Mouse (Mus musculus): ENCODE measurements around the gene Tceal3.
"Not testable (repeated sequence)": the region's sequence is repeated elsewhere in the genome, so short reads cannot be mapped to it uniquely, and the experiment has no call there.

Gene Tceal3

DNA sequence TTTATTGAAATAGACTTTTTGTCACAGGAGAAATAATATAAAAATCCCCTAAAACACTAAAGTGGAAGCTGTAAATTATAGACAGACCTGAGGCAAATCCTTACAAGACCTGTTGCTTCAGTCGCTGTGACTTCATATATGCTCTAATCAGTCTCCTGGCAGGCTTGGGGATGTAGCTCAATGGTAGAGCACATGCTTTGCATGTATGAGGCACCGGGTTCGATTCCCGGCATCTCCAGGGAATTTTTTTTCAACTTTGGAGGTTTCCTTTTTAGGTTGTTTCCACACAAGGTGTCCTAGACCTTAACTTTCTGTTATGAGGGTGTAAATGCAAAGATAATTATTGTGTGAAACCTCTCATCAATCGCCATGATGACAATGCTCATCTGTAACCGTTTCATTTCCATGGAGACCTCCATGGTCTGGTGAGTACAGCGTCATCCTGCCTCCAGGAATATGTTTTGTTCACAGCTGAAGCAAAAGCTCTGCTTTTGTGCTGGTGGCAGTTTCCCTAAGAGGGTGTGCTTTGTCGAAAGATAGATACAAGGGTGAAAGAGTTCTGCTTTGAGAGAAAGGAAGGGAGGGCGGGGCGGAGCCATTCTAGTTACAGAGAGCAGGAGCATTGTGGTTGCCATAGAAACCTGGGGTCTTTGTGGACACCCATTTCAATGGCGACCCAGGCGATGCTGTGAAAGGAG, at the start of gene Tceal3:
TSS of gene Tceal3 (plus strand) at position 644 of the 698 bp plus-strand sequence.
- DNase-seq, result peak; percentile 53 to 69

DNA sequence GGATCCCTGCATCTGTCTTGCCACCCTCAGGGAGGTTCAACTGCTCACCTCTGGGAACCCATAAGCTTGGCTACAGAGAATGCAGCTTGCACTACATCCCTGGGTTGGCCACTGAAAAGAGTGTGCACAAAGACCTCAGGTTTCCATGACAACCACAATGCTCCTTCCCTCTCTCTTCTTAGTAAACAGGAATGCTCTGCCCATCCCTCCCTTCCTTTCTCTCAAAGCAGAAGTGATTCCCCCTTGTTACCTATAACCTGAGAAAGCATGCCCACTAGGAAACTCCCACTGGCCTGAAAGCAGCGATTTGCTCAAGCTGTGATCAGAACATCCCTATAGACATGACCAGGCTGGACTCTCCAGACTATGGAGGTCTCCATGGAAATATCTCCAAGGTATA, 46.7 kb upstream of the Tceal3 start, which contains the start of gene Kir3dl2:
TSS of gene Kir3dl2 (minus strand) at position 101 of the 400 bp plus-strand sequence.
- not testable (repeated sequence) for DNase-seq

DNA sequence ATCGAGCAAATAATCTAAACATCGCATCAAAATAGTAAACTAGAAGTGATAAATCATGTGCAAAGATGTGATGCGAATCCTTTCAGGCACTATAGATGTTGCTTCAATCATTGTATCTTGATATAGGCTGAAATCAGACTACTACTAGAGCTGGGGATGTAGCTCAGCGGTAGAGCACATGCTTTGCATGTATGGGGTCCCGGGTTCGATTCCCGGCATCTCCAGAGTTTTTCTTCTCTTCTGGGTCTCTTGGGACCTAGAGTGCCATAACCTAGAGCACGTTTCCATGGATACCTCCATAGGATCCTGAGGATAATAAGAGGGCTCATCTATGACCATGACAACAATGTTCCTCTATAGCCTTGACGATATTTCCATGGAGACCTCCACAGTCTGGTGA, 21.5 kb upstream of the Tceal3 start:
- not testable (repeated sequence) for DNase-seq

DNA sequence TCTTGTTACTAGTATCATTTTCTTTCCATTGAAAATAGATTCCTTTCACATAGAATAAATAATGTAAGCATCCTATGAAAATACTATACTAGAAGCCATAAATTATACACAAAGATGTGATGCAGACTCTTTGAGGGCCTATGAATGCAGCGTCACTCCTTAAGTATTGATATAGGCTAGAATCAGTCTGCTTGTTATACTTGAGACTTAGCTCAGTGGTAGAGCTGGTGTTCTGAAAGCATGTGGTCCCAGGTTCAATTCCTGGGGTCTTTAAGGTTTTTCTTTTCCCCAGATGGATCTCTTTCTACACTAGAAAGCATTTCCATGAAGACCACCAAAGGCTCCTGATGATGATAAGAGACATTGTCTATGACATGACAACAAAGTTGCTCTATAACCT, 6.0 kb upstream of the Tceal3 start:
- DNase-seq, result no peak

DNA sequence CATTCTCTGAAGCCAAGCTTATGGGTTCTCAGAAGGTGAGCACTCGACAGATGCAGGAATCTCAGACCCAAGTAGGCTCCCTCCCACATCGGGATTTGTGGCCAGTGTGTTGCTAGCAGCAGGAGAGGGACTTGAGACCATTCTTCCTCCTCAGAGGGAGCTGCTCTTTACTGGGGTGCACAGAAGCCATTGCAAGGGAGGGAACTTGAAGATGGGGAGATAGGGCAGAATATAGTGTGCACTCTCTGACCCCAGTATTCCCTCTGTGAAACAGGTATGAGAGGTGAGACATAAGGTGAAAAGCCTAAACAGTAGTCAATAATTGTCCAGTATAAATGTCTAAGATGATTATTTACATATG, 235 bp downstream of the Tceal3 start:
- DNase-seq, result no peak

DNA sequence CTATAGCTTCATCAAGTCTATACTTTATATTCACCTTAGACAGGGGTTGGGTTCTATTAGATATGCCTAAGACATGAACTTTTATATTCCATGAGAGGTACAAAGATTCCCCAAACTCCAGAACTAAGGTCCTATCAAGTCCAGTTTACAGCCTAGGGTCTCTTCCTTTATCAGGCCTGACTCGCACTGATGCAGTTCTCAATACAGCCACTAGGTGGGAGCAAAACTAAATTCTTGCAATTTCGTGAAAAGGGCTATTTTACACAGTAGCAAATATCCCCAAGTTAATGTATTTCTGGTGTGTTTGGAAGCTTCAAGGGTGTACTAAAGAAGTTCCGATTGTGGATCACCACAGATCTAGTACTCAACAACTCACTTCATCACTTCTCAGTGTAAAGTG, 8.8 kb downstream of the Tceal3 start:
- DNase-seq, result peak; percentile 23 to 28

DNA sequence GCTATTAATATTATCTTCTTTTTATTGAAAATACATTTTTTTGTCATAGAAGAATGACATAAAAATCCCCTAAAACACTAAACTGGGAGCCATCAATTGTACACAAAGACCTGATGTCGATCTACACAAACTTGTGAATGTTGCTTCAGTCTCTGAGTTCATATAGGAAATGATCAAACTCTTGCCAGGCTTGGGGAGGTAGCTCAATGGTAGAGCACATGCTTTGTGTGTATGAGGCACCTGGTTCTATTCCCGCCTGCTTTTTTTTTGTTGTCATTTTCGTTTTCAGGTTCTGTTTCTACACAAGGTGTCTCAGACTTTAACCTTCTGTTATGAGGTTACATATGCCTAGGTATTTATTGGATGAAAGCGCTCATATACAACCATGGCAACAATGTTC, 16.3 kb downstream of the Tceal3 start:
- DNase-seq, result no peak

DNA sequence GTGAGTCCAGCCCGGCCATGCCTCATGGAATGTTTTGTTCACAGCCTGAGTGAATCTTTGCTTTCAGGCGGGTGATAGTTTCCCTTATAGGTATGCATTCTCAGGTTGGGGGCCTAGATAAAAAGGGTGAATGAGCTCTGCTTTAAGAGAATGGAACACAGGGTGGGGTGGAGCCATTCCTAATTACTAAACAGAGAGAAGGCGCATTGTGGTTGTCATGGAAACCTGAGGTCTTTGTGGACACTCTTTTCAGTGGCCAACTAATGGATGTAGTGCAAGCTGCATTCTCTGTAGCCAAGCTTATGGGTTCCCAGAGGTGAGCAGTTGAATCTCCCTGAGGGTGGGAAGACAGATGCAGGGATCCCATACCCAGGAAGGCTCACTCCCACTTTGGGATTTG, 16.8 kb downstream of the Tceal3 start:
- no peak for DNase-seq

DNA sequence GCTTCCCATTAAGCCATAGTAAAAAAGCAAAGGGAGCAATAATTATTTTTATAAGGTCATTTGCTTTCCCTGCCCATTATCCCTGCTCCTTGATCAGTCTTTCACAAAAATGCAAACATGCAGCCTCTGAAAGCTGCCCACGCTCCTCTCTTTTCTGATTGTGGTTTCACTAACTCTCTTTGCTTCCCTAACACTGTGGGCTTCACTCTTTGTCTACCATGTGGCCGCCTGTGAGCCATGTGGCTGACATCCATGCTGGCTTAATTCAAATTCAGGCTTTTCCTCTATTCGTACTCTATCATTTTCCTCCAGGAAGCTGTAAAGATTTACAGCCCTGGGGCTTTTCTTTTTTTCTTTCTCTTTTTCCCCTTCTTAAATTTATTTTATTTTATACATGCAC, 20.7 kb downstream of the Tceal3 start:
- DNase-seq, result no peak

DNA sequence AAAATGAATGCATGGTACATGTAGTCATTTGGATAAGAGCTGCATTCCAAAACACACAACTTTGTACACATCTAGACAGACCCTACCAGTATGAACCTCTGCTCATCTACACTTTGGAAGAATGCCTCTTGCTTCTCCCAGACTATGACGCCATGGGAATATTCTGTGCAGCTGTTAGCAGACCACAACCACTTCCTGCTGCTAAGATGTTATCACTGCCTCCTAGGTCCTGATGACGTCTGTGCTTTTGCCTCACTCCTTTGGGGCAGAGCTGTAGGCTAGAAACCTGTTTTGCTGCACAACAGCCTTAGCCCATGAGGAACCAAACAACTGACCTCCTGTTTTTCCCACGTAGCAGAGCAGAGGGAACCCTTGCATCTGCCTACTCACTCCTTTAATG, 25.2 kb downstream of the Tceal3 start:
- not testable (repeated sequence) for DNase-seq

DNA sequence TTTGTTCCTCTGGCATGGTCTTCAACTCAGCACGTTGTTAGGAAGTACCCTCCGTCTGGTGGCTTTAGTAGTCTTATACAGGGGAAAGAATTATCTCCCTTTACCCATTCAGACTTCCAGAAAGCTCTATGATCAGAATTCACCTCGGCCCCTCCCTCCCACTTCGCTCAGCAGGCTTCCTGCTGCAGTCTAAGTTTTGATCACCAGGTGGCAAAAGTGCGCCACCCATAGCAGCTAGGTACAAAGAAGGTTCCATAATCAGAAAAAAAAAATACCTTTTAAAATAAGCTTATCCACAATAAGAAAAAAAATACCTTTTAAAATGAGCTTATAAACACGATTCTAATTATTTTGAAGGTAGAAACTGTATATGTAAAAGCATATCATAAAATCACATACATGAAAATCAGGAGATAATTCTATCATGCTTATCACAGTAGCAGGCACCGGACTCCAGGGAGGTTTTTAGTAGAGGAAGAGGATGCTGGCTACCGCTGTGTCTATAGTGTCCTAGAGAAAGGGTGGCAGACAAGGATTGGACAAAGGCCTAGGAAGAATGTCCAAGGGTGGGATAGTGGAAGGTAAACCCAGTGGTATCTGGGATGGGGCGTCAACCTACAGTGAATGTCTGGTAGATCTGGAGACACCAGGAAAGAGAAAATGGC, 34.4 kb downstream of the Tceal3 start:
- DNase-seq, result peak; percentile 10 to 28

DNA sequence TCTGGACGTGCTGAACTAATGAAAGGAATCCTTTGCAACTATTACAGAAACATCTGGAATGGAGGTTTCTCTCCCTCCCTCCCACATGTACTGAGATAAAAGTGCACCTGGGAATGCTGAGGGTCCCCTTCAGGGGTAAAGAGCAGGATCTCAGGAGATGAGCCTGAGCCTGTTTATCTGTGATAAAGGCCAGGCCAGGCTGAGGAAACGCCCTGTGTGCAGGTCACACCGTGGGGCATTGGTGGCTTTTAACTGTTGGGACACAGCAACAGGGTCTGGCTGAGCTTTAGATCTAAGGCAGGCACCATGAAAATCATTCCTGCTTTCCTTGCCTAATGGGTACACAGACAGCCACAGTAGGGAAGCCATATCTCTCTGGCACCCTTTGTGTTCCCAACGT, 35.3 kb downstream of the Tceal3 start:
- DNase-seq, result no peak

DNA sequence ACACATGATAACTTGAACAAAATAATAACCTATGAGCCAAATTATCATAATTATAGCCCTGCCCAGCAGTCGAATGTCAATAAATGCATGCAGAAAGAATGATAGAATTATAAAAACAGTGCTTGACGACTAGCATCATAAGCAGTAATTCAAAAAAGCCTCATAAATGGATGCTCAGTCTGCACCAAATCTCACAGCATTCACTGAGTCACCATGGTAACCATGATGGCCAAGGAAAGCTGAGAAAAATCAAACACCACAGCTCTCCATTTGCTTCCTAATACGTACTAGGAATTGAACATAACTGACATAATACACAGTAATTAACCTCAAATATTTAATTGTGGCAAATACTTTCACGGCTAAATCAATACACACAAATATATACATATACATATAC, 44.5 kb downstream of the Tceal3 start:
- DNase-seq, result no peak

DNA sequence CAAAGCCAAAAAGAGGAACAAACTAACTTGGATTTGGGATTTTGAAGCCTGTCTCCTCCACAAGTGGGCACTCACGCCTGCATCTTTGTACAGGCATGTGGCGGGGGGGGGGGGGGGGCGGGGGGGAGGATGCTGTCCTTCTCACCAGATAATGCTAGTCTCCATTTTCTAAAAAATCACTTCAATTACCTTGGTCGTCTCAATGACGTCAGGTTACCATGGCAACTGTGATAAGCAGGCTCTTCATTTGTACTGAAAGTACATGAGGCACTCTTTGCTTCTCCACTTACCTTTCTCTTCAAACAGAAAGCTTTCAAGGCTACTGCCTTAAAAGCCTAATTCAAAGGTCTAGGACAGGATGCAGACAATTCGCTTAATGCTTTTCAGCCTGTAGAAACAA, 49.1 kb downstream of the Tceal3 start:
- peak in 1 of 2 experiments; percentile 2 for DNase-seq

DNA sequence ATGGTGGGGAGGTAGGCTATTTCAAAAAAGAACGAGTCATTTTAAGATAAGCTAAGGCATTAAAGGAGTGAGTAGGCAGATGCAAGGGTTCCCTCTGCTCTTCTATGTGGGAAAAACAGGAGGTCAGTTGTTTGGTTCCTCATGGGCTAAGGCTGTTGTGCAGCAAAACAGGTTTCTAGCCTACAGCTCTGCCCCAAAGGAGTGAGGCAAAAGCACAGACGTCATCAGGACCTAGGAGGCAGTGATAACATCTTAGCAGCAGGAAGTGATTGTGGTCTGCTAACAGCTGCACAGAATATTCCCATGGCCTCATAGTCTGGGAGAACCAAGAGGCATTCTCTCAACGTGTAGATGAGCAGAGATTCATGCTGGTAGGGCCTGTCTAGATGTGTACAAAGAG, 55.2 kb downstream of the Tceal3 start:
- not testable (repeated sequence) for DNase-seq

DNA sequence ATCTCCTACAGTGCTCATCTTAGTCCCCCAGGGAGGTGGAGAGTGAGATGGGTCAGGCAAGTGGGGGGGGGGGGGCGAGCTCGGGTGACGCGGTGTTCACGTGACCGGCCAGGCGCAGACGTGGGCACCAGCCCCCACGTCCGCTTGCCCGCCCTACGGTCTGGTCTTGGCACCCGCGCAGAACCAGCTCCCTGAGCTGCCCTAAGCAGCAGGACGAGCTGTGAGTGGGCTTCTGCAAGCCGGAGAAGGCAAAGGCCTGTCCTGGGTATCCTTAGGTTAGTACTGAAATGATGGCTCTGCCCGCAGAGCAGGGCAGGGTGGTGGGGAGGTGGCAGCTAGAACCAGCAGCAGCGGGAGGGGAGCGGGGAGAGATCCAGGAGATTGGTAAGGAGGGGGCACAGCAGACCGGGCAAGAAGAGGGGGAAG, 75.7 kb downstream of the Tceal3 start:
- peak; percentile 53 to 68 for DNase-seq

DNA sequence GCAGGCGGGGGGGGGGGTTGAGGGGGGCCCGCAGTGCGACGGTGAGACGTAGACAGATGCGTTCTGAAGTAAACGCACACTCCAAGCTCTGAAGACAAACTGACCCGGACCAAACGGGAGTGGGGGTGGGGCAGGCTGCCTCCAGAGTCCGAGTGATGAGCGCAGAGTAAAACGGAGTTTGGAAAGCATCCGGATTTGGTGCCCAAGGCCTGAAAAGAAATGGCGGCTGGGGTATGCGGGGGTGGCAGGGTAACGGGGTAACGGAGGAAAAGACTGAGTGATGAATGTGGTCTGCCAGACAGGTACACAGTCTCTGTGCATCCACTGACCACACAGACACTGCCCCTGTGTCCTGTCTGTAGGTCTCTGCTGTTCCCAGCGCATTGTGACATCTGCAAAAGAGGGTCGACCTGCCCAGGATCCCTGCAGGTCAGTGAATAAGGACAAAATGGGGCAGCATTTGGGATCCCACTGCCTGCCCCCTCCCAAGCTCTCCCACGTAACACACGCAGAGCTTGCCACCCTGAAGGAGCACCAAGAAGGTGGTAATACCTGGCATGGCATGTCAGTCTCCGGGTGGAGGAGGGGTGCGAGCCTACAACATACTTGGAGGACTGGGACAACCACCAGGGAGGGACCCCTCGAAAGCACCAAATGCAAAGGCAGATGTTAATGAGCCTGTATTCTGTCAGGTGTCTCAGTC, 76.3 kb downstream of the Tceal3 start:
- peak; percentile 35 to 38 for DNase-seq

DNA sequence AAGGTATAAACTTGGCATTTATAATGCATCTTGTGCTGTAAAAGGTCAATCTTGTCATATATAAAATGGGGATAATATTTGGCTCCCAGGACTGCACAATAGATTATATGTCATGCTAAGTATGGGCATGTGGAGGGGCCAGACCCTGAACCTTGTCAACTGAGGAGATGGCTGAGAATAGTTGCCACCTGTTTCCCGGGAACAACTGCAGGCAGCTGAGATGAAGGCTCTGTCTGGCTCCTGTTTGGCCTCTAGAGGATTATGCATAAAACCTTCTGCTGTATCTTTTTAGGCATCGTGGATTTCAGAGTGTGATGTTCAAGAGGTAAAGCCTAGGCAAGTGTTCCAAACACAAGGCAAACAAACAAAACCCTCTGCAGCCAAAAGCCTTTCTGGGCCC, 78.2 kb downstream of the Tceal3 start:
- no peak for DNase-seq

DNA sequence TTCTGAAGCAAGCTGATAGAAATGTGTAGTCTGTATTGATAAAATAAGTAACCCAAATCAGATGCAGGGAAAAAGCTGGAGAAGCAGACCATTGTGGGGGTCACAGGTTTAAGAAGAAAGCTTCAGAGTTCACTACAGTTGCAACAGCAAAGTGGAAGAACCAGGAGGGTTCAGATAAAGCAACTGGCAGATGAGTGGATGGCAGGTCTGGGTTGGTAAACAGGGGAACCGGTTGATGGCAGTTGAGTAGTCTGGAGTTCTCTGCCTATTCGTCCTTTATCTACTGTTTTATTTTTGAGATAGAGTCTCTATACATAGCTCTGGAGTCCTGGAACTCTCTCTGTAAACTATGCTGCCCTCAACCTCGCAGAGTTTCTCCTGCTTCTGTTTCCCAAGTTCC, 90.3 kb downstream of the Tceal3 start:
- no peak for DNase-seq

DNA sequence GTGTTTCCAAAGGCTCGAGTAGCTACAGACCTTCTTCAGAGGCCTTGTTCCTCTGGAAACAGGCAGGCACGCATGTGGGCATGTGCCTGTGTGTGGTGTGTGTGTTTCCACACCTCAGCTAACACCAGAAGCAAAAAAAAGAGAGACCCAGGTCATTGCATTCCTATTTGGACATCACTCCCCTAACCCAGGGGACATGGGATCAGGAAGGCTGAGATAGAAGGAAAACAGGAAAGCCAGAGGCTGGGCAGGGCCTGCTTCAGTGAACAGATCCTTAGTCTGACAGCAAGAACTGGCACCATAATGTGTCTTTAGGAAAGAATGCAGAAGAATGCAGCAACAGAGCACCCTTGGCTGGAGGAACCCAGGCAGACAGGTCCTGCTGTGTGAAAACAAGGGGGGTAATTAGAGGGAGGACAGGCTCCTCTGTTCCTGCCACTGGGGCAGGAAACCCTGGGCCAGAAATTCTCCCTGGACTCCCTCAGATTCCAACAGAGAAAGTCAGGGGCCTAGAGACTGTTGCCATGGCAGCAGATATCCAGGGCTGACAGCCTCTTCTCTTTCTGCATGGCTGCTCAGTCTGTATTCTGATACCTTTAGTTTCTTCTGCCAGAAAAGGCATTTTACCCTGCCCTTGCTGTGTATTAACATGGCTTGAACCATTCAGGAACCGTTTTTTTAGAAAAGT, 101.1 kb downstream of the Tceal3 start:
- DNase-seq, result not testable (repeated sequence)

DNA sequence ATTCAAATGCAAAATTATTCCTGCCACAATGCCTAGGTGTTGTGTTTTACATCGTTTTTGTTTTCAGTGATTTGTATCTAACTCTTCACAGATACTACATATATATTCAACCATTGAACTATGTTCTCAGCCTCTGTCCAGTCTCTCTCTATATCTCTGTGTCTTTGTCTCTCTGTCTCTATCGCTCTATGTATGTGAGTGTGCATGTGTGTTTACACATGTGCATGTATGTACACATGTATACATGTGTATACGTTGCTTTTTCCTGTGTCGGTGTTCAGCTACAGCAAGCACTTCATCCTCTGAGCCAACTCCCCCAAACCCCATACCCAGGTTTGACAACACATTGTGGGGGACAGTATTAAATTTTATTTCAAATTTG, 101.6 kb downstream of the Tceal3 start:
- no peak for DNase-seq

DNA sequence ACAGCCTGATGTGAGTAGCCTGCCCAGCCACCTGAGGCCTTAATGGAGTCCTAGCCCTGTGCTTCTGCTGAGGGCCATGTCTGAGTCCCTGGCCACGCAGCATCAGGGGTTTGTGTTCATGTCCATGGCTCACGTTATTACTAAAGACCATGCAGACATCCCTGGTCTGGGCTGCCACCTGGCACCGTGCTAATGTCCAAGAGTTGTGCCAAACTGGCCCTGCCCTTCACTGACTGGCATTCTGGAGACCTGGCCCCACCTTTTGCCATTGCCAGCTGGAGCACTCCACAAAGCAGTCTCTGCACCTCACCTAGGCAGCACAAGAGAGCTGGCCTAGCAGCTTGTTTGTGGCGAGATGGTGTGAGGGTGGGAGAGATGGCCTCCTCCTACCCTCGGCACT, 102.6 kb downstream of the Tceal3 start:
- peak in 1 of 2 experiments; percentile 4 for DNase-seq

DNA sequence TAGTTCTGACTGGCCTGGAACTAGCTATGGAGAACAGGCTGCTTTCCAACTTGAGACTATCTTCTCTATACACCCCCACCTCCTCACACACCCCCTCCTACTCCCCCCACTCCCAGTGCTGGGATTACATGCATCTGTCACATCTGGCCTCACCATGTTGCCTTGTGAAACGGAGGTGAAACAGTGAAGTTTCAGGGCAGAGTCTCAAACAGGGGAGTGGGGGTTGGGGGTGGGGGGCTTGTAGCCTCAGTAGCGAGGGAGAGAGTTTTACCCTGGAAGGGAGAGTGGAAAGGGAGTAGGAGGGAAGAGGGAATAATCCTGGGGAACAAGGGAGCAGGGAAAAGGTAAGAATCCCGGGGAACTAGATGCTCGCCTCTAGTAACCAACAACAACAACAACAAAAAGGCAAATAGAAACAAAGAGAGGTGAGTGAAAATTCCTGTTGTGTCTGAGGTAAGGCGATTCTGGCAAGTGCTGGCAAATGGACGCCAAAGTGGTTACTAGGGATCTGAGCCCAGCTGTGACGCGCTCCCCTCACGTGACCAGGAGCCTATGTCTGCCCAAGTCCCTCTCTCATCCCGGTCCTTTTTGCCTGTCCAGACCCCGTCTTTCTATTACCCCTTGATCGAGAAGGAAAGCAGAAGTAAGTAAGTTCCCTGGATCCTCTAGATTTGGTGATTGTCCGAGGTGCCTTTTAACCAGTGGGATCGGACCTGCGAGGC, 117.0 kb downstream of the Tceal3 start, which contains the start of gene Tceal1:
TSS of gene Tceal1 (plus strand) at position 537 of the 722 bp plus-strand sequence.
- DNase-seq, result peak; percentile 67 to 70
